Mouse (Mus musculus): ENCODE measurements around the gene Ilf3. TPM values are rescaled to one million over a fixed set of nuclear protein-coding genes. Genes with fewer than 3 reads are reported as not detected.
A peak's percentile ranks its signal among the peaks of the same experiment; 100 is the strongest.
"Not testable (repeated sequence)": the region's sequence is repeated elsewhere in the genome, so short reads cannot be mapped to it uniquely, and the experiment has no call there.

Ilf3 gene
- 341 and 343 TPM in 2 replicates for polyA plus RNA-seq (2016; fragmentation: Nextera tagmentation; extraction: Ambion mirVana)

GRCm38 (mm10) chr9:21367357-21368111 lies at the start of gene Ilf3:
Gene Ilf3 (plus strand): TSS chr9:21367871.
- H3K4me3 ChIP-seq = peak within 1 kb of the TSS; percentile 81

GRCm38 (mm10) chr9:21318792-21319191 lies 48.9 kb upstream of the Ilf3 start:
- WGBS = 90% methylated on average over 6 of the region's 6 CpGs
- Histone ChIP-seq H3K27me3 (replicated peaks; ENCODE audit: low read depth, poor library complexity, severe bottlenecking) (no peaks in the 10 kb centered on the region), H3K4me1 (peaks cover 27% of the 10 kb centered on the region), H3K4me3 (no peak overlapping the region), H3K9me3 (no peaks in the 10 kb centered on the region), H3K36me3 (replicated peaks) (no peaks in the 10 kb centered on the region), H3K27ac (replicated peaks) (no peak overlapping the region)
- no peak for DNase-seq (ENCODE audit: low spot score)

More at GRCm38 (mm10) chr9:21367357-21368111, at the start of gene Ilf3:
- H3K9me3 ChIP-seq = no peaks in the 10 kb centered on the region
- peak; percentile 100 for DNase-seq (ENCODE audit: low spot score)
- H3K36me3 ChIP-seq (replicated peaks) = peaks cover 26% of the 10 kb centered on the region
- peak within 1 kb of the TSS; percentile 98 for H3K27ac ChIP-seq (replicated peaks)
- peaks cover 5% of the 10 kb centered on the region; the same call in 1 of the 2 replicates for H3K27me3 ChIP-seq (replicated peaks; ENCODE audit: low read depth, poor library complexity, severe bottlenecking)
- under 1% methylated on average over 66 of the region's 66 CpGs for WGBS
- H3K4me1 ChIP-seq = peaks cover 22% of the 10 kb centered on the region

DNA sequence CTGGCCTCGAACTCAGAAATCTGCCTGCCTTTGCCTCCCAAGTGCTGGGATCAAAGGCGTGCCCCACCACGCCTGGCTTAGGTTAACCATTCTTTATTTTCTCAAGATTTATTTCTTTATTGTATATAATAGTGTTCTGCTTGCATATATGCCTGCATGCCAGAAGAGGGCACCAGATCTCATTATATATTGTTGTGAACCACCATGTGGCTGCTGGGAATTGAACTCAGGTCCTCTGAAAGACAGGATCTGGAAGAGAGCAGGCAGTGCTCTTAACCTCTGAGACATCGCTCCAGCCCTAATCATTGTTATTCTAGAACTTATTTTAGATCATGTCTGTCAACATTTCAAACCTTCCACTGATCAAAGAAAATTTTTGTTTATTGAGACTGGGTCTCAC lies 48.2 kb upstream of the Ilf3 start:
- DNase-seq (ENCODE audit: low spot score) = no peak
- no peaks in the 10 kb centered on the region for H3K27me3 ChIP-seq (replicated peaks; ENCODE audit: low read depth, poor library complexity, severe bottlenecking)
- H3K36me3 ChIP-seq (replicated peaks) = peaks cover 5% of the 10 kb centered on the region
- peaks cover 27% of the 10 kb centered on the region for H3K4me1 ChIP-seq
- WGBS = 92% methylated on average over 4 of the region's 4 CpGs
- no peak overlapping the region for H3K4me3 ChIP-seq
- no peaks in the 10 kb centered on the region for H3K9me3 ChIP-seq
- no peak overlapping the region for H3K27ac ChIP-seq (replicated peaks)

DNA sequence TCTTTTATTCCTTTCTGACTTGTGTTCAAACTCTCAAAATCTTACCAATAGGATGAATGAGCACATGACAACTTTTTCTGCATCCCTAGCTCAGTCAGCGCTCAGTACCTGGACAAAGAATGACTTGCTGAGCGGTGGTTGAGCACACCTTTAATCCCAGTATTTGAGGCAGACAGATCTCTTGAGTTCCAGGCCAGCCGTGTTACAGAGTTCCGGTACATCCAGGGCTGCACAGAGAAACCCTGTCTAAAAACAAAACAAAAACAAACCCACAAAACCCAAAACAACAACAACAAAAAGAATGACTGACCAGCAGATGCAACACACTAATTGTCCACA lies 47.4 kb upstream of the Ilf3 start:
- H3K4me3 ChIP-seq = peak overlapping the region; percentile 89
- H3K4me1 ChIP-seq = peaks cover 27% of the 10 kb centered on the region
- DNase-seq (ENCODE audit: low spot score) = no peak
- H3K27me3 ChIP-seq (replicated peaks; ENCODE audit: low read depth, poor library complexity, severe bottlenecking) = no peaks in the 10 kb centered on the region
- 23% methylated on average over 4 of the region's 4 CpGs for WGBS
- peaks cover 12% of the 10 kb centered on the region for H3K36me3 ChIP-seq (replicated peaks)
- no peaks in the 10 kb centered on the region for H3K9me3 ChIP-seq
- peak overlapping the region; percentile 88 for H3K27ac ChIP-seq (replicated peaks)

- H3K27me3 ChIP-seq (replicated peaks; ENCODE audit: low read depth, poor library complexity, severe bottlenecking) = no peaks in the 10 kb centered on the region
- peaks cover 18% of the 10 kb centered on the region for H3K36me3 ChIP-seq (replicated peaks)
- DNase-seq (ENCODE audit: low spot score) = peak; percentile 94
- H3K27ac ChIP-seq (replicated peaks) = peak within 1 kb of the TSS; percentile 88
- H3K4me3 ChIP-seq = peak within 1 kb of the TSS; percentile 89
- under 1% methylated on average over 52 of the region's 52 CpGs for WGBS
- no peaks in the 10 kb centered on the region for H3K9me3 ChIP-seq
- peaks cover 24% of the 10 kb centered on the region for H3K4me1 ChIP-seq
These were observed 46.8 kb upstream of the Ilf3 start, which contains the start of gene Slc44a2 for GRCm38 (mm10) chr9:21320619-21321512. Gene Slc44a2 (plus strand): TSS chr9:21320698.

- no peaks in the 10 kb centered on the region for H3K9me3 ChIP-seq
- DNase-seq (ENCODE audit: low spot score) = peak; percentile 23
- H3K4me3 ChIP-seq = peak overlapping the region; percentile 89
- peaks cover 24% of the 10 kb centered on the region for H3K4me1 ChIP-seq
- H3K27me3 ChIP-seq (replicated peaks; ENCODE audit: low read depth, poor library complexity, severe bottlenecking) = no peaks in the 10 kb centered on the region
- 15% methylated on average over 6 of the region's 6 CpGs for WGBS
- peak overlapping the region; percentile 88 for H3K27ac ChIP-seq (replicated peaks)
- peaks cover 22% of the 10 kb centered on the region for H3K36me3 ChIP-seq (replicated peaks)
These were observed 46.2 kb upstream of the Ilf3 start for GRCm38 (mm10) chr9:21321513-21321835.

- no peak overlapping the region for H3K27ac ChIP-seq (replicated peaks)
- peak overlapping the region; percentile 89 for H3K4me3 ChIP-seq
- no peaks in the 10 kb centered on the region for H3K27me3 ChIP-seq (replicated peaks; ENCODE audit: low read depth, poor library complexity, severe bottlenecking)
- 88% methylated on average over 19 of the region's 19 CpGs for WGBS
- no peaks in the 10 kb centered on the region for H3K9me3 ChIP-seq
- DNase-seq (ENCODE audit: low spot score) = no peak
- peaks cover 25% of the 10 kb centered on the region for H3K36me3 ChIP-seq (replicated peaks)
- H3K4me1 ChIP-seq = peaks cover 24% of the 10 kb centered on the region
These were observed 45.3 kb upstream of the Ilf3 start for GRCm38 (mm10) chr9:21322211-21322916.

GRCm38 (mm10) chr9:21322917-21323297 lies 44.8 kb upstream of the Ilf3 start:
- not testable (repeated sequence) for H3K27me3 ChIP-seq (replicated peaks; ENCODE audit: low read depth, poor library complexity, severe bottlenecking); H3K4me3 ChIP-seq; DNase-seq (ENCODE audit: low spot score); H3K27ac ChIP-seq (replicated peaks); H3K9me3 ChIP-seq
- peaks cover 25% of the 10 kb centered on the region for H3K36me3 ChIP-seq (replicated peaks)
- 92% methylated on average over 8 of the region's 8 CpGs for WGBS
- H3K4me1 ChIP-seq = peaks cover 24% of the 10 kb centered on the region

DNA sequence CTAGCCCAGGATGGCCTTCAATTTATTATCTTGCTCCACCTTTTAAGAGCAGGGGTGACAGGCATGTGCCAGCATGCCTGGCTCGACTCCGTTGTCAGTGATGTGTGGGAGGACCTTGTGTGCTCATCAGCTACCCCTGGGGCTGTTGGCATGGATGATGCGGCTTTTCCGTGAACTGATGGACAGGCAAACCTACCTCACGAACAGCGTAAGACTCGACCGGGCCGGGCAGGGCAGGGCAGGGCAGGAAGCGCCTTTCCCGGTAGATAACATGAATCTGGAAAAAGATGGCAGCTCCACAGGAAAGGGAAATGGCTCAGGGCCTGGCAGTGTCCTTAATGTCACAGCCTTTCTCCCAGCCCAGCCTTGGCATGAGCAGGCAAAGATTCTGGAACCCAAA lies 43.4 kb upstream of the Ilf3 start:
- H3K27ac ChIP-seq (replicated peaks) = no peak overlapping the region
- H3K36me3 ChIP-seq (replicated peaks) = peaks cover 25% of the 10 kb centered on the region
- DNase-seq (ENCODE audit: low spot score) = no peak
- H3K9me3 ChIP-seq = no peaks in the 10 kb centered on the region
- no peak overlapping the region for H3K4me3 ChIP-seq
- H3K4me1 ChIP-seq = peaks cover 24% of the 10 kb centered on the region
- H3K27me3 ChIP-seq (replicated peaks; ENCODE audit: low read depth, poor library complexity, severe bottlenecking) = no peaks in the 10 kb centered on the region
- 93% methylated on average over 11 of the region's 11 CpGs for WGBS

GRCm38 (mm10) chr9:21327569-21327968 lies 40.1 kb upstream of the Ilf3 start:
- 78% methylated on average over 3 of the region's 3 CpGs for WGBS
- DNase-seq (ENCODE audit: low spot score) = no peak
- Histone ChIP-seq H3K27me3 (replicated peaks; ENCODE audit: low read depth, poor library complexity, severe bottlenecking) (no peaks in the 10 kb centered on the region), H3K27ac (replicated peaks) (no peak overlapping the region), H3K9me3 (no peaks in the 10 kb centered on the region), H3K4me1 (peaks cover 12% of the 10 kb centered on the region), H3K4me3 (no peak overlapping the region), H3K36me3 (replicated peaks) (peaks cover 36% of the 10 kb centered on the region)

DNA sequence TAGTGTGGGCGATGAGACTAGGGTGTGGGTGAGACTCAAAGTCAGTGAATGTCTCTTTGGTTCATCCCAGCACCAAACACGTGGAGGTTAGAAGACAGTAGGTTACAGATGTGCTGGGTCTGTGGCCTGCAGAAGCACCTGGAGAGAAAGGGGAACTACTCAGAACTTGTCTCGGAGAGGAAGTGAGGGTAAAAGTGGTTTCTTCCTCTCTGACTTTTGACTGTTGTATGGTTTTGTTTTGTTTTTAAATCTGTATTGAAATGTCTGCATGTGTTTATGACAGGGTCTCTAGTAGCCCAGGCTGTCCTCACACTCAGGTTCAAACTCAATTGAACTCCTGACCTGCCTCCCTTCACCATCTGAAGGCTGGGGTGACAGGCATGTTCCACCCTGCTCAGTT lies 39.6 kb upstream of the Ilf3 start:
- H3K27ac ChIP-seq (replicated peaks) = no peak overlapping the region
- WGBS = 78% methylated on average over 3 of the region's 3 CpGs
- peaks cover 36% of the 10 kb centered on the region for H3K36me3 ChIP-seq (replicated peaks)
- H3K27me3 ChIP-seq (replicated peaks; ENCODE audit: low read depth, poor library complexity, severe bottlenecking) = no peaks in the 10 kb centered on the region
- peaks cover 17% of the 10 kb centered on the region for H3K4me1 ChIP-seq
- no peaks in the 10 kb centered on the region for H3K9me3 ChIP-seq
- H3K4me3 ChIP-seq = no peak overlapping the region
- DNase-seq (ENCODE audit: low spot score) = no peak

GRCm38 (mm10) chr9:21329041-21329440 lies 38.6 kb upstream of the Ilf3 start:
- Histone ChIP-seq H3K4me3 (no peak overlapping the region), H3K4me1 (peaks cover 21% of the 10 kb centered on the region), H3K27me3 (replicated peaks; ENCODE audit: low read depth, poor library complexity, severe bottlenecking) (no peaks in the 10 kb centered on the region), H3K27ac (replicated peaks) (no peak overlapping the region), H3K9me3 (no peaks in the 10 kb centered on the region), H3K36me3 (replicated peaks) (peaks cover 35% of the 10 kb centered on the region)
- 85% methylated on average over 3 of the region's 5 CpGs for WGBS
- no peak for DNase-seq (ENCODE audit: low spot score)

Data from embryonic facial prominence, embryonic 10.5 days (tissue).